Mouse (Mus musculus) brain, embryonic 14.5 days (tissue): ENCODE data around the gene Mfng.

Experiments used
- CTCF ChIP-seq: fragments of 200-500 bp; IDR thresholded peaks from 2 replicates; pipeline ENCODE4 v1.5.1; 2012; ENCODE audit warnings: inconsistent platforms, mild to moderate bottlenecking, moderate library complexity, borderline replicate concordance; ENCODE audit not compliant: insufficient read depth, insufficient read length; ENCODE audit errors: extremely low read depth
- POLR2A ChIP-seq: fragments of 200-500 bp; IDR thresholded peaks from 2 replicates; pipeline ENCODE4 v1.6.1; 2012; ENCODE audit warnings: mild to moderate bottlenecking, inconsistent platforms, borderline replicate concordance; ENCODE audit not compliant: poor library complexity, insufficient read depth, insufficient read length, severe bottlenecking; ENCODE audit errors: extremely low read depth

DNA sequence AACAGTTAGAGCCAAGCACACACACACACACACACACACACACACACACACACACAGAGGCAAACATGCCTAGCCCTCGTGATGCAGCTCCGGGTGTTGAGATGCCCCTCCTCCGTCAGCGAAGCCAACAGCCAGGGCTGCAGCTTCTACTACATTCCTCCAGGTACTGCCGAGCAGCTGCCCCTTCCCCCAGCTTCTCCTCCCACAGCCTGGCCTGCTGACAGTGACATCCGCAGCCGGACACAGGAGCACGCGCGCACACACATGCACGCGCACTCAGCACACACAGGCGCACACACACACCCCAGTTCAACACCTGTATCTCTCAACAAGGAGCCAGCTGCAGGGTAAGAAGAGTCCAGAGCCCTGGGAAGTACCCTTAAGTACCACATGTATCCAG is 56.3 kb downstream of the Mfng start:
- TF ChIP-seq CTCF (no peak), POLR2A (no peak)
